ENCODE assay signal across 9 mouse cellular contexts in genomic region chr2:37516030-37516710, GRCm38 (mm10). TPM values are rescaled to one million over a fixed set of nuclear protein-coding genes. Genes with fewer than 3 reads are reported as not detected.
DNase-seq lines count a peak whose midpoint lies in the region; ATAC-seq lines count a peak whose summit lies in the region.
"Had no signal": no experiment of that assay in that cellular context is flagged by ENCODE, and none has a peak within 500 bp of the region (broad histone marks: within the 10 kb centered on the region; RNA-seq: fewer than 3 reads in every experiment).

Gene Gpr21, plus strand, starts transcription at chr2:37516332.

- no peak for DNase-seq in heart, embryonic 10.5 days (ENCODE audit: low spot score)
- DNase-seq in heart, postnatal 10 days: no peak
- DNase-seq in R1 (ENCODE audit: low read depth, low spot score): peak; percentile 91
- DNase-seq in frontal cortex, postnatal 14 days (ENCODE audit: low spot score in 2 of 2): no peak
- DNase-seq in adipocyte (ENCODE audit: low spot score): no peak

- peaks cover 27% of the 10 kb centered on the region for H3K36me3 ChIP-seq in heart, embryonic 10.5 days
- peaks cover 17% of the 10 kb centered on the region for H3K36me3 ChIP-seq in forebrain, embryonic 15.5 days
- H3K36me3 ChIP-seq in lung, embryonic 16.5 days (ENCODE audit: control insufficient read depth, insufficient read depth, low read length): peaks cover 8% of the 10 kb centered on the region; the same call in 1 of the 2 replicates

- peak within 1 kb of the TSS; percentile 46 for H3K9ac ChIP-seq in forebrain, embryonic 15.5 days (replicated peaks)
- peak within 1 kb of the TSS; percentile 32; the same call in 1 of the 2 replicates for H3K9ac ChIP-seq in lung, embryonic 16.5 days (ENCODE audit: low read length)

- no peaks in the 10 kb centered on the region for H3K9me3 ChIP-seq in heart, embryonic 10.5 days
- H3K9me3 ChIP-seq in forebrain, embryonic 15.5 days: no peaks in the 10 kb centered on the region
- no peaks in the 10 kb centered on the region for H3K9me3 ChIP-seq in lung, embryonic 16.5 days (ENCODE audit: control insufficient read depth, low read length)

- peak within 1 kb of the TSS; percentile 55 for H3K4me2 ChIP-seq in forebrain, embryonic 15.5 days (replicated peaks)
- H3K4me2 ChIP-seq in lung, embryonic 16.5 days (ENCODE audit: low read depth, low read length): peak within 1 kb of the TSS; percentile 43

- H3K27ac ChIP-seq in heart, embryonic 10.5 days: peak within 1 kb of the TSS; percentile 63; the same call in 1 of the 2 replicates
- peak within 1 kb of the TSS; percentile 87 for H3K27ac ChIP-seq in forebrain, embryonic 15.5 days (replicated peaks)
- 0 out of 2 replicates have a peak within 1 kb of the TSS, but pooled peaks have one; percentile 22 for H3K27ac ChIP-seq in lung, embryonic 16.5 days (ENCODE audit: low read length)

- H3K4me3 ChIP-seq in heart, embryonic 10.5 days: peak within 1 kb of the TSS; percentile 40
- H3K4me3 ChIP-seq in forebrain, embryonic 15.5 days: peak within 1 kb of the TSS; percentile 44
- H3K4me3 ChIP-seq in lung, embryonic 16.5 days (ENCODE audit: low read length): peak within 1 kb of the TSS; percentile 31

- H3K4me1 ChIP-seq in heart, embryonic 10.5 days: peaks cover 14% of the 10 kb centered on the region
- H3K4me1 ChIP-seq in forebrain, embryonic 15.5 days: peaks cover 44% of the 10 kb centered on the region
- peaks cover 4% of the 10 kb centered on the region for H3K4me1 ChIP-seq in lung, embryonic 16.5 days (replicated peaks; ENCODE audit: control insufficient read depth, insufficient read depth, low read length)

- 23% methylated on average over 11 of the region's 11 CpGs for WGBS in heart, embryonic 10.5 days
- WGBS in forebrain, embryonic 15.5 days: 16% methylated on average over 11 of the region's 11 CpGs
- WGBS in lung, embryonic 16.5 days: 33% methylated on average over 11 of the region's 11 CpGs

- intact Hi-C loops in heart, postnatal 10 days (cut with DNase I): loop anchor here (5.0 kb wide), 1 partner anchor 256 kb away; no protein-coding TSS in a partner anchor

- H3K27me3 ChIP-seq in heart, embryonic 10.5 days (ENCODE audit: insufficient read depth, poor library complexity, severe bottlenecking): no peaks in the 10 kb centered on the region
- H3K27me3 ChIP-seq in forebrain, embryonic 15.5 days: no peaks in the 10 kb centered on the region
- no peaks in the 10 kb centered on the region for H3K27me3 ChIP-seq in lung, embryonic 16.5 days (ENCODE audit: control insufficient read depth, insufficient read depth, low read depth, low read length)
- H3K27me3 ChIP-seq: CH12.LX had no signal

- peak; percentile 91 for ATAC-seq in forebrain, embryonic 15.5 days (replicated peaks)
- peak; percentile 67 for ATAC-seq in lung, embryonic 16.5 days (ENCODE audit: low read depth)
- ATAC-seq in activated CD4-positive, CD25-positive, alpha-beta regulatory T cell, adult 4 months: no peak

RNA-seq across cellular contexts. Expression of gene Gpr21, which starts in this region (rescaled TPM):
- polyA plus RNA-seq in heart, embryonic 10.5 days (2016; fragmentation: Nextera tagmentation; extraction: Ambion mirVana): 0.79 and 1.1 TPM in 2 replicates
- 1 to 10 TPM; 1.3 to 1.5 TPM for total RNA-seq in heart, postnatal 10 days (2021)
- polyA plus RNA-seq in forebrain, embryonic 15.5 days (2015; fragmentation: Nextera tagmentation; extraction: Ambion mirVana): 20.3 and 22.9 TPM in 2 replicates
- polyA plus RNA-seq in lung, embryonic 16.5 days (2015; fragmentation: Nextera tagmentation; extraction: Ambion mirVana): 1.3 and 1.7 TPM in 2 replicates
- polyA plus RNA-seq in activated CD4-positive, CD25-positive, alpha-beta regulatory T cell, adult 4 months (2017; shearing (Covaris generic)): 1 to 10 TPM in 1 of 2 experiments, under 1 TPM in 1; 0.33 to 3.1 TPM

Comparison
In these comparisons a context has a peak if more than half of its experiments do, and no peak if none do; other contexts are left out.
1. H3K27ac ChIP-seq: peak in every context shown above with its lines; median percentile 87 in forebrain, embryonic 15.5 days; 63 in heart, embryonic 10.5 days; 22 in lung, embryonic 16.5 days.